Mouse (Mus musculus) adipocyte (in vitro differentiated cells): Measurements from ENCODE around the gene a.

Source experiments
- DNase-seq: peaks from one replicate; pipeline ENCODE4 v3.0.0-alpha.2; 2016; ENCODE audit warnings: low spot score

Gene a

GRCm38 (mm10) chr2:154782856-154783650 is 8.1 kb upstream of the a start:
- no peak for DNase-seq

- no peak for DNase-seq
Measured at GRCm38 (mm10) chr2:154785284-154785683, 5.9 kb upstream of the a start.

GRCm38 (mm10) chr2:154786187-154786586 is 5.0 kb upstream of the a start:
- DNase-seq = no peak

DNA sequence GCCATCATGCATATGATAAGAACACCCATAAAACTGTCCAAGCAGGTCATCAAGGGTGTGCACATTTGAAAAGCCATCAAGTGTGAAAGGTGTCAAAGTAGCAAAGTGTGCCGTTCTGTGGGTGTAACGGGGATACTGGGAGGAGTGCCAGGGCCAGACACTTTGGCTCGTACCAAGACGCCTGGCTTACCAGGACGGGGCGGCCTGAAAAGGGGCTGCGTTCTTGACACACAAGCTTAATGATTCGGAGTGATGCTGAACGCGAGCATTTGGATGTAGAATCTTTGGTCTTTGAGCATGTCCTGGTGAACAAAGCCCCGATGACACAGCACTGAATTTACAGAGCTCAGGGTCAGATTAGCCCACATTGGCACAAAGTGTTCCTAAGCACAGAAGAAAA is 4.4 kb upstream of the a start:
- no peak for DNase-seq

DNA sequence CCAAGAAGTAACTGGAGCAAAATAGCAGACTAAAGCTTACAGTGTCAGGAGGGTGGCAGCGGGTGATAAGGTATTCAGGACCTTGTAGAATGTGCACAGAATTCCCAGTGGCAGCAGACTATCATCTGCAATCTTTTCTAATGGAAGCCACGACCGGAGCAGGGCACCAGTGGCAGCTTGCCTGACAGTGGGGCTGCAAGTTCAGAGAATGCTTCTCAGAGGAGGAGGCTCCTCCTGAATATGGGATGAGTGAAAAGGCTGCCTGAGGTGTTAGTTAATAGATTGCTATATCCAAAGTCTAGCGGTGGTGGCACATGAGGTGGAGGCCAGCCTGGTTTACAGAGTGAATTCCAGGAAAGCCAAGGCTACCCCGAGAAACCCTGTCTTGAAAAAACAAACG is 1.8 kb upstream of the a start:
- no peak for DNase-seq

DNA sequence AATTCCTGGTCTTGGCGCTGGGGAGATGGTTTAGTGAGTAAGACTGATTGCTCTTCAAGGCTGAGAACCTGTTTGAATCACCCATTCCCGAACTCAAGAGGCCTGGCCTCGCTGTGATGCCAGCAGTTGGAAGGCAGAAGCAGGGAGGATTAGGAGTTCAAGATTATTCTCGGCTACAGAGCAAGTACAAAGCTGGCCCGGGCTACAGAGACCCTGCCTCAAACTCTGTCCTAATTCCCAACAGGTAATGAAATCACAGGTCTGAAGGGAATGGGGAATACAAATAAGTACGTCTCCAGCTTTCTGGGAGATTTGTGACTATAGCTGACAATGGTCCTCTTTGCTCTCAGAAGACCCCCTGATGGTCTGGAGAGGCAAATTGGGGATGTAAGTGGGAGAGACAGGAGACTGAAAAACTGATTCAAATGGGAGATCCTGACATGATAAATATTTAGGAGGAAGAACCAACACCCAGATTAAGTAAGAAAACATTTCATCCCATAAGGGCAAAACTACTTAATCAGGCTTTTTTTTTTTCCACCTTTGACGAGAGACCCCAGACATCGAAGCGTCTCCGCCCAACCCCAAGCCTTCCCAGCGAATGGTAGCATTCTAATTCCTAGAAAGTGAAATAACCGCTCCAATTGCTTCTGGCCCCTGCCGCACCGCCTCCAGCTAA is 1.1 kb upstream of the a start:
- no peak for DNase-seq

DNA sequence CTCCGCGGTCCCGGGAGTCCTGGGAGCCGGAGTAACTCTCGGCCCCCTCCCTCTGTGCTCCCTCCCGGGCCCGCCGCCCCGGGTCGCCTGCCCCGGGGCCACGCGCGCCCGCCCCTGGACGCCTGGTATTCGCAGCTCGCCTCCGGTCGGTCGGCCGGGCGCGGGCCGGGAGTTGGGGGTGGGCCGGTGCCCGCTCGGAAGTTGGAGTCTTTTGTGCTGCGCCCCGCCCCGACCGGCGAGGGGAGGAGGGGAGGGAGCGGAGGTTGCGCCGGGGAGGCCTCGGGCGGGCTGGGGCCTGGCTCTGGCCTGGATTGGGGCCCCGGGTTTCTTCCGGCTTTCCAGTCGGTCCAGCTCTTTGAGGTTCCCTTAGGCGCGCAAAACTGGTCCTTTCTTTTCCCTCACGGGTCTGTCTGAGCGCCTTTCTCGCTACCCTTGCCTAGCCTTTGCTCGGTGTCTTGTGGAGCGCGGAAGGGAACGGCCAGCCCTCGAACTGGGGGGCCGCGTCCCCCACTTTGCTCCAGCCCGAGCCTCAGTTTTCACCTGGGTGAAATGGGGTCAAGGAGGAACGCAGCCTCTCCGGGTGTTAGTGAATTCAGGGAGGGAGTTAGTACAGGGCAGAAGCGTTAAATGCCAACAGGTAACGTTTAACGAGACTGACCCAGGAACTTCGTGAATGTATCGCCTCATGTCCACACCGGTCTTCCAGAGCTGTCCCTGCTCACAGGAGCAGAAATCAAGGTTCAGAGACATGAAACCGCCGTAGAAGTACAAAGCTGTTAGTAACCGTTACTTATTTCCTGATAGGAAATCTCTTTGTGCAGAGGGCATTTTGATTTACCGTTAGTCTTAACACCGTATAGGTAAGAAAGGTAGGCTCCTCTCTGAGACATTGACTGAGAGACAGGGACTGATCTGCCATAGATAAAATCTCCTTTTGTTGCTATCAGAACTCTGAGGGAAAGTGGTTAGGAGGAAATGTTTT is 750 bp downstream of the a start:
- peak; percentile 79 for DNase-seq

DNA sequence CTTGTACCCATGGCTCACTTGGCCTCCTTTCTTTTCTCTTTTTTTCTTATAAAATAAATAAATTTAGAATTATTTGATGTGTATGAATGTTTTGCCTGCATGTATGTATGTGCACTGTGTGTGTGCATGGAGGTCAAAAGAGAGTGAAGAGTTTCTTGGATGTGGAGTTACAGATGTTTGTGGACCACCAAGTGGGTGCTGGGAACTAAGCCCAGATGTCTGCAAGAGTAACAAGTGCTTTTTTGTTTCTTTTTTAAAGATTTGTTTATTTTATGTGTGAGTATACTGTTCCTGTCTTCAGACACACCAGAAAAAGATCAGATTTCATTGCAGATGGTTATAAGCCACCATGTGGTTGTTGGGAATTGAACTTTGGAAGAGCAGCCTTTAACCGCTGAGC is 12.2 kb downstream of the a start:
- peak; percentile 64 for DNase-seq

DNA sequence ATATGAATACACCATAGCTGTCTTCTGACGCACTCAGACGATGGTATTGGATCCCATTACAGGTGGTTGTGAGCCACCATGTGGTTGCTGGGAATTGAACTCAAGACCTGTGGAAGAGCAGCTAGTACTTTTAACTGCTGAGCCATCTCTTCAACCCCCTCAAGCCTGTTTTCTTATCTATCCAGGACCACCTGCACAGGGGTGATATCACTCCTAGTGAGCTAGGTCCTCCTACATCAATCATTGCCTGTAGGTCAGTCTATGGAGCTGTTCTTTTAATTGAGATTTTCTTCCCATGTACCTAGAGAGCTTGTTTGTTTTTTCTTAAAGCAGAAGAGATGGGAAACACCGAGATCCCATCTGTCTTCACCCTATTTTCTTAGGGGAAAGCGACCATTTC is 12.6 kb downstream of the a start:
- DNase-seq = no peak

DNA sequence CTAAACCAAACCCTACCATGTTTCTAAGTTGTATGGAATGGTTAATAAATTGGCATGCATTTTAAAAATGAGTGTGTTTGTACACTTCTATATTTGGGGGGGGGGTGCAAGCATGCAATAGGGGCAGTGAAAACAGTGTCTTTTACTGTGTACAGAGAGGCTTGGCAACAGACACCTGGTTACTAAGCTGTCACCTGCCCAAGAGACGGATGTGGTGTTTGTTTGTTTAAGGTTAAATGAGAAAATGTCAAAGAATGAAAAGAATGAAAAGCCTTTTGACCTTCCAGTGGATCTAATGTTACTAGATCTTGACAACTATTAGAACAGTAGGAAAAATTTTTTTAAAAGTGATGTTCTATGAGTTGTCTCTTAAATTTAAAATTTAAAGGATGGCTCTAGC is 16.5 kb downstream of the a start:
- DNase-seq = no peak

GRCm38 (mm10) chr2:154809107-154809762 is 18.0 kb downstream of the a start:
- peak; percentile 45 for DNase-seq

GRCm38 (mm10) chr2:154810821-154811220 is 19.6 kb downstream of the a start:
- DNase-seq = peak; percentile 52

- no peak for DNase-seq
Measured at GRCm38 (mm10) chr2:154813426-154813825, 22.2 kb downstream of the a start.

DNA sequence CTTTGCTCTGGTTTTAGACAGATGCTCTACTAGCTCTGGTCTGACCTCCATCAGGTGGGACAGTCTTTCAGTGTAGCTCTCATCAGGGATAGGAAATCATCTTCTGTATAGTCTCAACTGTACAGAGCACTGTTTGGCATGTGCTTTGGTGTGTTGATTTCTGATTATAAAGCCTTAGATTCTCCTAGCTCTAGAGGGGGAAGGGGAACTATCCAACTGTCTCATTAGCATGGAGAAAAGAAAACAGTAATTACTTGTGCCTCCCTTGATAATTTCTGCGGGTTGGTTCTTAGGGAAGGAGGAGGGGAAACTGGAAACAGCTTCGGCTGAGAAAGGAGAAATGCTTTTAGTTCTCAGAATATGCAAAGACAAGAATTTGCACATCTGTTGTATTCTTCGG is 25.9 kb downstream of the a start:
- no peak for DNase-seq

- peak; percentile 55 for DNase-seq
Measured at GRCm38 (mm10) chr2:154817788-154818187, 26.6 kb downstream of the a start.

GRCm38 (mm10) chr2:154818599-154818998 is 27.4 kb downstream of the a start:
- no peak for DNase-seq

DNA sequence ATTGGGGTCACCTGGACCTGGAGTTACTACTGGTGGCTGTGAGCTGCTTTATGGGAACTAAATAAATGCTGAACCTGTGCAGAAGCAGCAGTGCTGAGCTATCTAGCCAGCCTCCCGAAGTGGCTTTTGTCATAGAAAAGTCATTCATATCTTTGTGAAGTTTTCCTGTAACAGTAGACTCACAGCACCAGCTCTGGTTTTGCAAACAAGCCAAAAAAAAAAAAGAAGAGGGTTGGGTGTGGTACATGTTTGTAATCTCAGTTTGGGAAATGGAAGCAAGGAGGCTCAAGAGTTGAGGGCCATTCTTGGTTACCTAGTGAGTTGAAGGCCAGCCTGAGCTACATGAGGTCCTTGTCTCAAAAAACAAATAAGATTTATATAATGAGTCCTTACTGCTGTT is 29.1 kb downstream of the a start:
- no peak for DNase-seq

DNA sequence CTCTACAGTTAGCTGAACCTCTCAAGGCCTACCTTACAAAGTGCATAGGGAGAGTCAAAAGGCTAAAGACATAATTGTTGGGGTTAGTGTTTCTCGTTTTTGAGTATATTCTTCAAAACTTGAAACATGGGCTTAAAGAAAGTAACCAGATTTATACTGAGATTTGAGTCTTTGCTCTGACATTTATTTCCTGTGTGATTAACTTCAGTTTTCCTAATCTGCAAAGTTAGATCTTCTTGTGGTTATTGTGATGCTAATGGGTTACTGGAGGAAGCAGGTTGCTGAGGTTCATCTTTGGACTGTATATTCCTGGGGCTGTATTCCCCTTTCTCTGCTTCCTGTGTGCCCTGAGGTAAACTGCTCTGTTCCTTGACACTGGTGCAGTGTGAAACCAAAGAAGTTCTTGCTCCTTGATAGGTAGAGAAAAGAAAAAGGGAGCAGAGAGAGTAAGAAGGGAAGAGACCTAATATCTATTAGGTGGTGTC is 34.9 kb downstream of the a start:
- no peak for DNase-seq

- no peak for DNase-seq
Measured at GRCm38 (mm10) chr2:154827521-154827920, 36.3 kb downstream of the a start.

DNA sequence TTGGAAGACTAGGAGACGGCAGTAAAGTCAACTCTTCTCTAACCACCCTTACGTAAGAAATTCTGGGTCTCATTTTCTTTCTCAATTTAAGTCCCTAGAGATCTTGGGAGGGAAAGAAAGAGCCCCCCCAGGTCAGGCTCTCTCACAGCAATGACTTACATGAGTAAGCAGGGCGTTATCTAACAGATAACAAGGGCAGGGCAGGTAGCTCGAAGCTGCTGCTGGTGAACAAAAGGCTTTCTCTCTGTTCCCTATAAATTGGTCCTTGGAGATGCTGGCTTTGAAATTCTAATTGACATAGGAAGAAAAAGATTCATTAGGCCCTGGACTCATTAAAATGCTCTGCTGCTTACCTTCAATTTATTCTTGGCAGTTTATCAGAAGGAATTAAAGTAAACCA is 41.3 kb downstream of the a start:
- no peak for DNase-seq

- no peak for DNase-seq
Measured at GRCm38 (mm10) chr2:154834149-154834865, 43.1 kb downstream of the a start.
